Mouse (Mus musculus): ENCODE results near the gene Nxpe5.

DNA sequence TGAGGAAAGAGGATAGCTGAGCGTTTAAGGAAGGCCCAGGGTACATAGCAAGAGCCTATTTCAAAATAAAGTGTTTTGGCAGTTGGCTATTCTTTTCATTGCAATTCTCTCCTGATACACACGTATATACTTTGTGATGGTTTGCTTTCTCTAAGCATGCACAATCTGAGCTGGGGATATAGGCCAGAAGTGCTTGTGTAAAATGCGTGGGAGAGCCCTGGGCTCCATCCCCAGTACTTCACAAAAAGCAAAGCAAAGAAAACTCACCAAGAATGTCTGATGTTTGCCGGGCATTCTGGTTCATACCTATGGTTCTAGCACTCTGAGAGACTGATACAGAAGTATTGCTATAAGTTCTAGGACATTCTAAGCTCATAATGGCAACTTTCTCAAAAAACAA is 43.3 kb downstream of the Nxpe5 start:
- no peak for TF ChIP-seq CTCF (IDR thresholded peaks at IDR 0.05; ENCODE audit: control insufficient read depth, insufficient read depth, insufficient read length)
- no peak for TF ChIP-seq MYOG (IDR thresholded peaks at IDR 0.05; ENCODE audit: control insufficient read depth, extremely low read depth, insufficient read length)
- TF ChIP-seq USF1 (IDR thresholded peaks at IDR 0.05; ENCODE audit: low read depth): no peak
- no peak for TF ChIP-seq MYOD1 (IDR thresholded peaks at IDR 0.05; ENCODE audit: control insufficient read depth, insufficient read length, low read depth)
- no peak for TF ChIP-seq CEBPB (IDR thresholded peaks at IDR 0.05; ENCODE audit: low read depth)
- TF ChIP-seq MAX (IDR thresholded peaks at IDR 0.05): no peak
- TF ChIP-seq FOSL1 (IDR thresholded peaks at IDR 0.05; ENCODE audit: insufficient read depth, low read length, poor library complexity, severe bottlenecking): no peak
